Mouse (Mus musculus): Measurements from ENCODE around the gene Ghrl. TPM values are rescaled to one million over a fixed set of nuclear protein-coding genes. Genes with fewer than 3 reads are reported as not detected.

The Ghrl gene
- total RNA-seq, 2 experiments from 2014 or later, result 0.98 TPM; not detected in 1

DNA sequence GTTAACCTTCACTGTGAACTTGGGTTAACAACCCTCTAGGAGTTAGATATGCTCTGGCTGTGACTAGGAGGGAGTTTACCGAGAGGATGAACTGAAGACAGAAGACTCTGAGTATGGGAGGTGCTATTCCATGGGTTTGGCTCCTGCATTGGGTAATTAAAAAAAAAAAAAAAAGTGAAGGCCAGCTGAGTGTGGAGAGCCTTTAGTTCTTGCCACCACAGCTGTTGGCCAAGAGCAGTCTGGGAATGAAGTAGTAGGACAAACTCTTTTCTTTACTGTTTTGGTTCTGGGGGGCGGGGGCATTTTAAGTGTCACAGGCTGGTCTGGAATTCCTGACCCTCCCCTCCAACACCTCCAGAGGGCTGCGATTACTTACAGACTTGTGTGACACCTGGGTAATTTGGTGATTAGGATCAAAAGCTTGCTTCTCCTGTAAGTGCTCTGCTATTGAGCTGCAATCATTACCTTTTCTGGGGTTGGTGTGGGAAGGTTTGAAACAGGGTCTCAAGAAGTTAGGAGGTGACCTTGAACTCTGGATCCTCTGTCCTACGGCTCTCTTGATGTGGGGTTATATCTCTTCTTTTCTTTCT, 23.8 kb downstream of the Ghrl start:
- H3K27ac ChIP-seq, result peak overlapping the region; percentile 56
- peak overlapping the region; percentile 95 for H3K4me3 ChIP-seq
- no peak for TF ChIP-seq CTCF (IDR thresholded peaks at IDR 0.05)
- intact Hi-C loops (cut with DNase I), result loop anchor here (5.0 to 10.0 kb wide), 2 partner anchors 59 to 251 kb away; partner anchors contain the start of genes Irak2 and Jagn1
- DNase-seq (ENCODE audit: extremely low spot score in 1 of 2, low spot score in 2 of 2), result no peak

DNA sequence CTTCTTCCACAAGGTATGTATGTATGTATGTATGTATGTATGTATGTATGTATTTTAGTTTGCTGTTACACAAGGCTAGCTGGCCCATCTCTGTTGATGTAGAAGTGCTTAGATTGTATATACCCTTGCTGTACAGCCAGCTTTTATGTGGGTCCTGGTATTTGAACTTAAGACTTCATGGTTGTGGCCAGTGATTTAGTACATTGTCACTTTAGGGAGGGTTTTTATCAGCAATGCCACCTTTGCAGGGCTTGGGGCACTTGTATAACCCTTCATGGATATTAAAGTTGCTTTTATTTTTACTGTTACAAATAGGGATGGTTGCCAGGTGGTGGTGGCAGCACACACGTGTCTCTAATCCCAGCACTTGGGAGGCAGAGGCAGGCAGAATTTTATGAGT, 24.5 kb downstream of the Ghrl start:
- intact Hi-C loops (cut with DNase I), result loop anchor here (5.0 to 10.0 kb wide), 2 partner anchors 58 to 250 kb away; partner anchors contain the start of genes Irak2 and Jagn1
- no peak overlapping the region for H3K27ac ChIP-seq
- no peak overlapping the region for H3K4me3 ChIP-seq
- DNase-seq (ENCODE audit: extremely low spot score in 1 of 2, low spot score in 2 of 2), result no peak
- TF ChIP-seq CTCF (IDR thresholded peaks at IDR 0.05), result no peak

DNA sequence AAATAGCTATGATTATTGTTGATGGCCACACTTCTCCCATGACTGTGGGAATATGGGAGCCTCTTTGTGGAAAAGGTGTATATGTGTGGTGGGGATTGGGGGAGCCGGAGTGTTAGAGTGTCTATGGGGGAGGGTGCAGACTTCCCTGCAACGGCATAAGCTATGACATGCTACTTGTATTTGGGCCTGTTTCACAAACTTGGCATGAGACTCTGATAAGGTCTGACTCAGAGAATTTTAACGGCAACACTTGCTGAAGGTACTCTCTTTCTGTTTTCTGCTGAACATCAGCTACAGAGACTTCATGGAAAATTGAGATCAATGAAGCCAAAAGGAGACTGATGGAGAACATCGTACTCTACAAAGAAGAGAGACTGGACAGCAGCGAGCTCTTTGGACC, 26.3 kb downstream of the Ghrl start:
- H3K27ac ChIP-seq, result no peak overlapping the region
- no peak for TF ChIP-seq CTCF (IDR thresholded peaks at IDR 0.05)
- no peak for DNase-seq (ENCODE audit: extremely low spot score in 1 of 2, low spot score in 2 of 2)
- H3K4me3 ChIP-seq, result no peak overlapping the region
- intact Hi-C loops (cut with DNase I), result loop anchor here (10.0 kb wide), 1 partner anchor 249 kb away; the partner anchor contains the start of gene Jagn1

DNA sequence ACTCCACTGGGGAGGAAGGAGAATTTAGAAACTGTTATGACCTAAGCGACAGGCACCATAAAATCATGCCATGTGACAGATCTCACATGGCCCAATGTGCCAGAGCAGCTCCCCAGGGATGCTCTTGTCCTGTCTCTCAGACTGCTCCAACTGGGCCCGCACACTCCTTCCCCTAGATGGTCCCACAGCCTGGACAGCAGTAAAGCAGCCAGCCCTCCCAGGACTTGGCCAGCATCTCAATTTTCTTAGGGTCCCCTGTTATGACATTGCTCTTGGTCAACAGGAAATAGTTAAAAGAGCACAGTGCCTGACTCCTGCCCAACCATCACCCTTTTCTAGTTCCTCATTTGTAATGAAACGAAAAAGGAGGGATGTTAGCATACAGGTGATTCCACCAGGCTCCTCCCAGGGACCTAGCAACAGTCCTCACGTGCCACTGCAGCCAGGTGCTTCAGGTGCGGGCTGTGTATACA, 27.0 kb downstream of the Ghrl start:
- no peak for TF ChIP-seq CTCF (IDR thresholded peaks at IDR 0.05)
- intact Hi-C loops (cut with DNase I), result loop anchor here (10.0 kb wide), 1 partner anchor 248 kb away; the partner anchor contains the start of gene Jagn1
- Histone ChIP-seq H3K27ac (no peak overlapping the region), H3K4me3 (no peak overlapping the region)
- no peak for DNase-seq (ENCODE audit: extremely low spot score in 1 of 2, low spot score in 2 of 2)

DNA sequence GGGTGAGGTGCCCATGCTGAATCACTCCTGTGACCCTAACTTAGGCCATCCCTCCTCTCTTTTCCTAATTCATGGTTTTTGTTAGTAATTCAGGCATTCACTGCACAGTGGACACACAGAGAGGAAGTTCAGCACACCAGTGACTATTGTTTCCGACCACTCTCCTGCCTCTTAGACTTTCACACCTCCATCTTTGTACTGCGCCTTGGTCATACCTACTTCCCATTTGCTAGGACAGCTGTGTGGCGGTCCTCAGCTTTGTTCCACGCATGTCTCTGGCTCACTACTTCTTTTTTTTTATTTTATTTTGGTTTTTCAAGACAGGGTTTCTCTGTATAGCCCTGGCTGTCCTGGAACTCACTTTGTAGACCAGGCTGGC, 28.6 kb downstream of the Ghrl start:
- DNase-seq (ENCODE audit: extremely low spot score in 1 of 2, low spot score in 2 of 2), result no peak
- Histone ChIP-seq H3K27ac (no peak overlapping the region), H3K4me3 (no peak overlapping the region)
- intact Hi-C loops (cut with DNase I), result loop anchor here (10.0 kb wide), 1 partner anchor 246 kb away; the partner anchor contains the start of gene Jagn1
- no peak for TF ChIP-seq CTCF (IDR thresholded peaks at IDR 0.05)

DNA sequence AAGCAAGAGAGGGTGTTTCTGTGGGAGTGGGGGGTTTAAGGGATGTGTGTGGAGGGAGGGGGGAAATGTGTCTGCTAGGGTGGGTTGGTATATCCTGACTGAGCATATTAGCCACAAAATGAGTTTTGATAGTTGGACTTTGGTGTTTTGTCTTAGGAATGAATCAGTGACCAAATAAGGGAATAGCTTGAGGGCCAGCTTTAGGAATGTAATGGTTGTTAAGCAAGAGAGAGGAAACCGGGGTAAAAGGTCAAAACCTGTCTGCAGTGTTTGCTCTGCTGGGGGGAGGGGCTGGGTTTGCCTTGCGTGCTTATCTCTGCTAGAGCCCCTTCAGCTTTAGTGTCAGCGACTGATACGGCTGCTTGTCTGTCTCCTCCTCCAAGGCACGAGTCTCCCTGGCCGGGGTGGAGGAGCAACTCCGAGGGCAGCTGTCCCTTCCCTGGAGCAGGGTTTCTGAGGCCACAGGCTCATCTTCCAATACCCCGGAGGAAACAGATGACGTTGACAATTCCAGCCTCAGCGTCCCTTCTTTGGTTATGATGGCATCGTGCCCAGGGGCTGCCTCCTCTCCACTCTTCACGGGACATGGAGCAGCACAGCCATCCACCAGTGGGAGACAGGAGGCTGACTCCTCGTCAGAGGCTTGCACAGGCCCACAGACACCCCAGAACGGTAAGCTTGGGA, 29.1 kb downstream of the Ghrl start:
- no peak overlapping the region for H3K4me3 ChIP-seq
- no peak for DNase-seq (ENCODE audit: extremely low spot score in 1 of 2, low spot score in 2 of 2)
- H3K27ac ChIP-seq, result no peak overlapping the region
- no peak for TF ChIP-seq CTCF (IDR thresholded peaks at IDR 0.05)
- intact Hi-C loops (cut with DNase I), result loop anchor here (10.0 kb wide), 1 partner anchor 246 kb away; the partner anchor contains the start of gene Jagn1

DNA sequence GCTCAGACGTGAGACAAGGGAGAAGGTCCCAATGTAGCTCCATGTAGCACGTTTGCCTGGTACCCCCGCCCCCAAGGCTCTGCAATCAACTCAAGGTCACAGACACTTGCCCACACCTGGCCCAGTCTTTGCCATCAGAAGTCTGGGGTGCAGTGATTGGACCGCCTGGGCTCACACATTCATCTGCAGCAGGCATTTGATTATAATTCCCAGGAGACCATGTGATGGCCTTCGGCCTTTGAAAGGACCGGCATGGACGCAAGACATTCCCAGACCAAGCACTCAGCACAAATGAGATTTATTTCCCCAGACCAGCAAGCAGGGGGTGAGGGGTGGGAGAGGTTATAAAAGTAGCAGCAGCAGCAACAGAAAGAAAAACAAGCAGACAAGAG, 29.7 kb downstream of the Ghrl start:
- Histone ChIP-seq H3K27ac (no peak overlapping the region), H3K4me3 (no peak overlapping the region)
- no peak for TF ChIP-seq CTCF (IDR thresholded peaks at IDR 0.05)
- no peak for DNase-seq (ENCODE audit: extremely low spot score in 1 of 2, low spot score in 2 of 2)
- intact Hi-C loops (cut with DNase I), result loop anchor here (10.0 kb wide), 1 partner anchor 245 kb away; the partner anchor contains the start of gene Jagn1

DNA sequence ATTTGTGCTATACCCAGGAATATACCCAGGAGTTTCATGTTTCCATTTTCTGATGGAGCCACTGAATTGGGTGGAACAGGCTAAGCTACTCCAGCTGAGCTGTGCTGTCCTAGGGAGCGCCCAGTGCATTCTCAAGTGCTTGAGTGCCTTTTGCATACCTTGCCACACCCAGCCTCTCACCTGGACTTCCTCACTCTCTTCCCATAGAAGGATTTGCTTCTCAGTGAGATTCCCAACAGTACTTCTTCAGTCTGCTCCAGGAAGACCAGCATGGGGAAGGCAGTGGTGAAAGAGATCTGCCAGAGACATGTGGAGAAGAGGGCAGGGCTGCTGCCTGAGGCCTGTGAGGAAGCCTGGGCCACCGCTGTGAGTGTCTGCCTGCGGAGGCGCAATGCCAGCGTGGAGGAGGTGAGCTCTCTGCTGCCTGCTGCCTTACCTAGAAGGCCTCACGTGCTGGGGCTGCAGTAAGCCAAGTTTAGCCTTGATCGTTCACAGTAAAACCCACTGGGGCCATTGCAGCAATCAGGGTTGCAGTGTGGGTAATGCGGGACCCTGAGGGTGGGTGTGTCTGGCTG, 33.0 kb downstream of the Ghrl start:
- intact Hi-C loops (cut with DNase I), result no loop called here
- no peak overlapping the region for H3K27ac ChIP-seq
- H3K4me3 ChIP-seq, result no peak overlapping the region
- no peak for TF ChIP-seq CTCF (IDR thresholded peaks at IDR 0.05)
- DNase-seq (ENCODE audit: extremely low spot score in 1 of 2, low spot score in 2 of 2), result no peak

DNA sequence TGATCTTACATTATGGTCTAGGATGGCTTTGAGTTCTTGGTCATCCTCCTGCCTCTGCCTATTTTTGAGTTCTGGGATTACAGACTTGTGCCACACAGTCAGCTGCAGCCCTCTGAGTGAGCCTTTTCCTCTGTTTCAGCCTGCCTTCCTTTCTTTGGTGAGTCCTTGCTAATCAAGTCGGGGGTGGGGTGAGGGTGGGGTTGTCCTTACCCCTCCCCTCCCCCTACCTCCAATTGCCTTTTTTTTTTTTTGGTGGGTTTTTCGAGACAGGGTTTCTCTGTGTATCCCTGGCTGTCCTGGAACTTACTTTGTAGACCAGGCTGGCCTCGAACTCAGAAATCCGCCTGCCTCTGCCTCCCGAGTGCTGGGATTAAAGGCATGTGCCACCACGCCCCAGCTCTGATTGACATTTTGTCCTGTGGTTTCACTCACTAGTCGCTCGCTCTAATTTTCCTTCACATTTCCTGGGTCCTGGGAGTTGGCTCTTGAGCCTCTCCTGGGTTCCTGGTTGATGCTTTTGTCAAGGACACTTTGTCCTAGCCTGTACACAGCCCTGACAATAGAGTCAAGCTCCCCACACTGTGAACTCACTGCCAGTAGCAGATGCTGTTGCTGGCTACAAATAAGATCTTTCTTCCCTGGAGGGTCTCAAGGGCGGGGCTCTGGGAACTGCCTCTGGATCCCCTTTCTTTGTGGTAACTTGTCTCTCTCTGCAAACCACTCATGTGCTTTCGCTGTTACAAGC, 36.4 kb downstream of the Ghrl start:
- no peak for DNase-seq (ENCODE audit: extremely low spot score in 1 of 2, low spot score in 2 of 2)
- Histone ChIP-seq H3K4me3 (no peak overlapping the region), H3K27ac (no peak overlapping the region)
- intact Hi-C loops (cut with DNase I), result loop anchor here (5.0 kb wide), 1 partner anchor 151 kb away; the partner anchor contains the start of genes Emc3 and Fancd2
- TF ChIP-seq CTCF (IDR thresholded peaks at IDR 0.05), result no peak

DNA sequence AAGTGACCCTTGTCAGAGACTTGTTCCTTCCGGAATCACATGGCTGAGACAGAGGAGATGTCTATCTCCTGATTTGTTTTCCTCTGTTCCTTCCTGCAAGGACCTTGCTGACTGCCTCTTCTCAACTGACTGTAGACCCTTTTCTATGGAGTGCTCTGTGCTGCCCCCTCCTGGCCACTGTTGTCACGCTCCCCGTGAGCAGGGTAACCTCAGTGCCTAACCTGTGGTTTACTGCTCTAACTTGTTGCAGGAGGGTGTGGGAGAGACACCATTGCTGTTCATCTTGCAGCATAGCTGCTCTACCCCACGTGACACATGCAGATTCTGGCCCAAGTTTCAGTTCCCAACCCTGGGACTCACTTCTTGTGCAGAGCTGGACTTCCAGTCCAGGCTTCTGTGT, 38.4 kb downstream of the Ghrl start:
- intact Hi-C loops (cut with DNase I), result loop anchor here (1.0 to 5.0 kb wide), 2 partner anchors 43 to 149 kb away; partner anchors contain the start of genes Emc3, Fancd2 and Irak2
- peak; percentile 80 for TF ChIP-seq CTCF (IDR thresholded peaks at IDR 0.05)
- peak; percentile 71 to 75 for DNase-seq (ENCODE audit: extremely low spot score in 1 of 2, low spot score in 2 of 2)
- H3K4me3 ChIP-seq, result no peak overlapping the region
- no peak overlapping the region for H3K27ac ChIP-seq

DNA sequence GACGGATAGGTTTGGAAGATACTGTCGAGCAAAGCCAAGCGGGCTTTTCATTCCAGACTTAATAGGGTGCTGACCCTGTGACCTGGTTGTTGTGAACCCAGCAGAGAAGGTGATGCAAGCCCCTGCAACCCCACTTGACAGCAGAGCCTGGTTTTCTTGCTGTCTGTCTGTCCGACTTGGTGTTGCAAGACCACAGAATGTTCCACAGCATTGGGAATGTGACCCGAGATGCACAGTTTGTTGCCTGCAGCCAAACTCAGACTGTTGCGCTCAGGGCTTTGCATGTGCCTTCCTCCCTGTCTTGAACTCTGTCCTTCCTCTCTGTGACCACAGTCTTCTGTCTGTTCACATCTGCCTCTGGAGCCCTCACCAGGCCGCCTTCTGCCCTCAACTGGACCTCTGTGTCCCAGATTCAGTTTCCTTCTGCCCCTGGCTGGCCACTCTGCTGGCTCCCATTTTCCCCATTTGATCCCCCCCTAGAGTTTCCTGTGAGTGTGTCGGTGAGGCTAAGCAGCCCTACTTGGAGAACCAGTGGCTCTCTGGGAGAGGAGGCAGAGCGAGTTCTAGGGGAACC, 39.6 kb downstream of the Ghrl start:
- intact Hi-C loops (cut with DNase I), result loop anchor here (5.0 kb wide), 1 partner anchor 148 kb away; the partner anchor contains the start of genes Emc3 and Fancd2
- Histone ChIP-seq H3K27ac (no peak overlapping the region), H3K4me3 (no peak overlapping the region)
- TF ChIP-seq CTCF (IDR thresholded peaks at IDR 0.05), result no peak
- no peak for DNase-seq (ENCODE audit: extremely low spot score in 1 of 2, low spot score in 2 of 2)
